Mouse (Mus musculus) kidney, adult 9 months (tissue): ENCODE data around the gene Acsl5.
A peak's percentile ranks its signal among the peaks of the same experiment; 100 is the strongest.

Source experiments
- DNase-seq: peaks from one replicate; pipeline ENCODE4 v3.0.0; 2022

Acsl5 gene

DNA sequence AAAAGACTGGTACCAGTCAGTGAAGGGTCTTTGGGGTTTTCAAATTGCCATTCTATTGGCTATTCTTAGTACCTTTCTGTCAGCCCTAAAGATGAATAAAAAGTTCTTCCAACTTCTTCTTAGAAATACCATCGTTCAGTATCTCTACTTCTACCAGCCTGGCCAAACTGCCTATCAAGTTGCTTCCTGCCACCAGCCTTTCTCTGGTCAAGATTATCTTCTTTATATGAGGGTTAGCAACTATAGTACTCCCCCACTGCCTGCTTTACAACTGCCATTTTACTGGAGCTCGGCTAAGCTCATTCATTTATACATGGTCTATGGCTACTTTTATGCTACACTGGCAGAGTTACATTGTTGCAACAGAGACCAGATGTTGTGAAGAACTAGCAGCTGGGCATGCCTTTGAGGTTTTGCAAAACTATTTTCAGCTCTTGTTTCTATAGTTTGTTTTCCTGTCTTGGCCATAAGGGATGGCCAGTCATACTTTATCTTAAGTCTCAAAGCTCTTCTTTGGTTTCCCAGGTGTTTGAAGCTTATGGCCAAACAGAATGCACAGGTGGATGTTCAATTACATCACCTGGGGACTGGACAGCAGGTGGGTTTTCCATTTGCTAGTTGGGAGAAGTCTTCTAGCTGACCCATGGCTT lies 39.0 kb downstream of the Acsl5 start:
- no peak for DNase-seq

DNA sequence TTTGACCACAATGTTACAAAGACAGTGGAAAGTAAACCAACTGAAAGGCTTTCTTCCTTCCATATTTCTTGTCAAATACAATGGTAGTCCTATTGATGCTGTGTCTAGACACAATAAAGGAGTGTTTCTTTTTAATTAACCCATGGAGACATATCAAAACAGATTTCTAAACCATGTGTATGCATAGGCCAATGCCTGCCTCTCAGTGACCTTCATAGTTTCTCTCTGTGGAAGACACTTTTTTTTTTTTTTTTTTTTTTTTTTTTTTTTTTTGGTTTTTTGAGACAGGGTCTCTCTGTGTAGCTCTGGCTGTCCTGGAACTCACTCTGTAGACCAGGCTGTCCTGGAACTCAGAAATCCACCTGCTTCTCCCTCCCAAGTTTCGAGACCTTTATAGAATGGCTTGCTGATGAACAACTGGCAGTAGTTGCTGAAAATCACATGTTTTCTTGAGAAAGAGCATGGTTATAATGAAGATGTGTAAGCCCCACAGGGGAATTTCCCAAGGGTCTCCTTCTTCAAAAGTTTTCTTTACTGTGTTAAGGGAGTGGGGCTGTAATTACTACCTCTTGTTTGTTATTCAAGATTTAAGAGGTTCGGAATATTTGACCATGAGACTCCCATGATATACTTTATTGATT lies 40.6 kb downstream of the Acsl5 start:
- DNase-seq = no peak

DNA sequence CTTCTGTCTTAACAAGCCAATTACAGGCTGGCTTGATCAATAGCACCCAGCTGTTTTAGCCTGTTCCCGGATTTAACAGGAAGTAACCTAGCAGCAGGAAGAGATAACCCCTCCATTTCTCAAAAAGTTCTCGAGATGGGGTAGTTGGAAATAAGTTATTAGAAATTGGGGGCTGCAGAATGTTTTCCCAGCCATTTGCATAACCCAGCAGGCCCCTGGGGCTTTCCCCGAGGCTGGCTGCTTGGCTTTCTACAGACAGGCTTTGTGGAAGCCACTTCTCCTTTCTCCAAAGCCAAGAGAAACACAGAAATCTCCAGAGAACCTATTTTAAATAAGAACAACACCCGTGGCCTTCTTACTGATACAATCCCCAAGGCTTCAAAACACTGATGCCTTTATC lies 41.4 kb downstream of the Acsl5 start:
- DNase-seq = no peak

DNA sequence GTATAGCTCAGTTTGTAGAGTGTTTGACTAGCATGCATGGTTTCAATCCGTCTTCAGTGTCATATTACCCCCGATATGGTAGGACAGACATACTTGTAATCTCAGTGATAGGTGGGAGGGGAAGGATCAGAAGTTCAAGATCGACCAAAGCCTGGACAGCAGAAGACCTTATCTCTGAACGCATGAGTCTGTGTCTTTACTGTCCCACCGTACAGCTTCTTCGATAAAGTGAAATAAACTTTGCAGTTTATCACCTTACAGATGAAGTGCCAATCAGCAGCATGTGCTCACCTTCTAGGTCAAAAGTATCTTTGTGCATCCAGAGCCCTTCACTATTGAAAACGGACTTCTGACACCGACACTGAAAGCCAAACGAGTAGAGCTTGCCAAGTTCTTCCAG lies 43.3 kb downstream of the Acsl5 start:
- no peak for DNase-seq

DNA sequence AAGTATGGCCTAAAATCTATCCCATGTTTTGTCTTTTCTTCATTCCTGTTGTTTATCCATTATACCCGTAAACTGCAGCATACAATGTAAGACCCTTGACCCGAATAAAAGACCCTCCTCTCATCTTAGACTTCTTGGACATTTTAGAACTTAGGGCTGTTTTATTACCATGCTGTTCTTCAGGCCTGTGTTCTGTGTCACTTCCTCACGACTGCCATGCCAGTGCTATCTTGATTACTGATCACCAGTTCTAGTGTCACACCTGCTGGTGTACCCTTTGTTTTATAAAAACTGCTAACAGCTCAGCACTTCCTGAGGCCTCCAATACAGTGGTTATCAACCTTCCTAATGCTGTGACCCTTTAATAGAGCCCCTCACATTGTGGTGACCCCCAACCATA lies 43.8 kb downstream of the Acsl5 start:
- DNase-seq = no peak

DNA sequence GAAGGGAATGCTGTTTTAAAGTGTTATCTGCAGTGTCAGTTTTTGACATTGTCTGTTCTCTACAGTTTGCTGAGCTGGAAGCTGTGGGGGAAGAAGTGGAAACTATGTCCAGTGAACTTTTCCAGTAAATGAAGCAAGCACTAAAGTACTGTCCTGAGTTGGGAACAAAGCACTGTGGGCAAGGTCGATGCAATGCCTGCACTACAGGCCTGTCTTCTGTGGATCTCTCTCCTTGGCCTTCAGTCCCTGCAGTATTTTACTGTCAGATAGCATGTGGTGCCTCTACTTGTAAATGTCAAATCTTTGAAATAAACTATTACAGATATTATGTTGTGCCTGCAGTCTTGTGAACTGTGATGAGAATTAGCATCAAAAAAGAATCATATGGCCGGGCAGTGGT lies 44.6 kb downstream of the Acsl5 start:
- DNase-seq = no peak

DNA sequence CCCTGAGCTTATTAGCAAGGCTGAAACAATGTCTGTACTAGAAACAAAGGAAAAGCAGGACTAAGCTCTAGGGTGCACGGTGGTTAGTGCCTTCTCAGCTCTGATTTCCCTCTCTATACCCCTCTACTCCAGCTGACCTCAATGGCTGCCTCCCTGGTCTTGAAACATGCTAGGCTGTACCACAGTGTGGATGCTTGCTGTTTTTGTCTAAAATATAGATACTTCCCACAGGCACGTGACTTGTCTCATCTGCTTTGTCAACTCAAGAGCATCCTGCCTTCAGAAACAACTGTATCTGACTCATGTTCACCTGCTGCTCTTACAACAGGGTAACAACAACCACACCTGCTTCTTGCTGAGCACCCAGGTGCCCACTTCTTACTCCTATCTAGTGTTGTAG lies 45.8 kb downstream of the Acsl5 start:
- no peak for DNase-seq

DNA sequence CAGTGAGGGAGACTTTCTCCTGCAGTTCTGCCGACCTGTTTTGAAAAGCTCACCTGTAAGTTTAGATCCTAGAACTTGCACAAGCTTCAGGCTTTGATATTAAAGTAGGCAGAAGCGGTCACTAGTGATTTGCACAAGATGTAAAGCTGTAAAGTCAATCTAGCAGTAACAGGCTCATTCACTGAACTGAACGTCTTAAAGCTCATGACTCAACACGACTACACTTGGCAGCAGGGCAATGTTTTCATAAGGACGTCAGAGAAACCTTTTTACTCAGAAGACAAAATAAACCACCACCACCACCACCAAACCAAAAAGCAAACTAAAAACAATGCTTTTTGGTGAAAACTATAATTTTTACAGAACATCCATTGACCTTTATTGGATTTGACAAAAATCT lies 46.2 kb downstream of the Acsl5 start:
- no peak for DNase-seq

DNA sequence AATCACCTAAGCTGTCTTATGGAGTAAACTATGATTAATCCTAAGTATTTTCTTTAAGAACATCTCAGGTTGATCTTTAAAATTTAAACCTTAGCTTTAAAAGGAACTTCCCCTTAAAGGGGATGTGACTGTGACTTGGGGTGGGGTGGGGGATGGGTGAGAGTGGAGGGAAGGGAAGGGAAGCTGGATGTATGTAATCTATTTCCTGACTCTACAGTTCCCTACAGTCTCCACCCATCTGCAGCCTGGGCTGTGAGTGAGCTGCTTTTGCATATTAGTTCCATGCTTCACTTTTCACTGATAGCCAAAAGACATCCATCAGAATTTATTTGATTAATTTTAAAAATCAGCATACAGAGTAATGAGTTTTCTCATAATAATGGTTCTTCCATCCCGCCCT lies 47.6 kb downstream of the Acsl5 start:
- DNase-seq = no peak

DNA sequence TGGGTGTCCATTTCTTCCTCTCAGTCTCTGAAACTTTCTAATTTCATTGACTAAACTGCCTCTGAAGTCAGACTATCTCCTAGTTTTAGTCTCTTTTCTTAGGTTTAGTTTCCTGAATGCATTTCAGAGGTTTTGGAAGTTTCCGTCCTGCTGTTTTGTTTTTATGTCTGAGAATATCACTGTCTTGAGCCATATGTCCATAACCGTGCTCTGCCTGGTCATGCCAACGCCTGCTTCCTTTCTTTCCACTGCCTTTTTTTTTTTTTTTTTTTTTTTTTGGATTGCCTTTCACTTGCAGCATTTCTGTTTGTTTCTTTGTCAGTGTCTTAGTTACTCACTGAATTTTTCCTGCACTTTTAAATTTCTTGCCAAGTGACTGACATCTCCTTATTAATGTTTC lies 48.8 kb downstream of the Acsl5 start:
- DNase-seq = no peak

DNA sequence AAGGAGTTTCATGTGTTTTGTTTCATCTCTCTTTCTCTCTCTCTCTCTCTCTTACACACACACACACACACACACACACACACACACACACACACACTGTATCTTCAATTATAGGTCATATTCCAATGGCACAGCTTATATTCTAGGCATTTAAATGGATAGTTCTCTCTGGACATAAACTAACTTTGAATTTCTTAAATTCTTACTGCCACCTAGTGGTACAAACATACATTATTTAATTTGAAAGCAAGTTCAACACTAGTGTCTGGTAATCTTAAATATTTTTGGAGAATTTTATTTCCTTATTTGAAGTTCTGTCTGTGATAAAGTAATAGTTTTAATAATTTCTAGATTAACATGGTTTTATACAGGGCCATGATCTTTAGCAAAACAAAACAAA lies 53.3 kb downstream of the Acsl5 start:
- DNase-seq = no peak

DNA sequence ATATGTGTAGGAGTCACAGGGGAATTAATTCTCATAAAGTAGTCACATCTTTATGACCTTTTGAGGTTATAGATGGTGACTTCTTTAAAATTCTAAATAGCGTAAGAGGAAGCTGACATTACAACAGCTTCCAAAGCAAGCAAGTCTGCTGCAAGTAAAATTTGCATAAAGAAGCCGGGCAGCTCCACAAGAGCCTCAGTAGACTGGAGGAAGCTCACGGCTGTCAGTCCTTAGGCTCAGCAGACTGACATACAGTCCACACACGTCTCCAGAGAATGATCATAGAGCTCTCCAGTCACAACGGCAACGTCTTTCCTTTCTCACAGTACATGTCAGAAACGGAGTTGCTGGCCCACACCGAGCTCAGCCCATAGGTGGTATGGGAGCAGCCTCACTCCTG lies 60.1 kb downstream of the Acsl5 start:
- no peak for DNase-seq

DNA sequence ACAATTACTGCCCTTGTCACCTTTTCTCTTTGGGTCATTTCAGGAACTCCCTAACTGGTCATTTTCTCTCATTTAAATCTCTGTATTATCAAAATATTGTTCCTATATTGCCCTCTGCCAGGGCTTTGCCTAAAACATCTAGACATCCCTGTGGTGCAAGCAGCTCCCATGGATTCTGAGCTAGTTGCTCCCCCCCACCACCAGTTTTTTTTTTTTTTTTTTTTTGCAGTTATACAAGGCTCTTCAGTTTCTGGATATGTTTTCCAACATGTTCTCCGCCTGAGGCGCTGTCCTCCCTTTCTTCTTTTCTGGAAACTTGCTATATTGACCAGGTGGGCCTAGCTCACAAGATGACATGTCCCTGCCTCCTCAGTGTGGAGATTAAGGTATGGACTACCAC lies 61.9 kb downstream of the Acsl5 start:
- no peak for DNase-seq

DNA sequence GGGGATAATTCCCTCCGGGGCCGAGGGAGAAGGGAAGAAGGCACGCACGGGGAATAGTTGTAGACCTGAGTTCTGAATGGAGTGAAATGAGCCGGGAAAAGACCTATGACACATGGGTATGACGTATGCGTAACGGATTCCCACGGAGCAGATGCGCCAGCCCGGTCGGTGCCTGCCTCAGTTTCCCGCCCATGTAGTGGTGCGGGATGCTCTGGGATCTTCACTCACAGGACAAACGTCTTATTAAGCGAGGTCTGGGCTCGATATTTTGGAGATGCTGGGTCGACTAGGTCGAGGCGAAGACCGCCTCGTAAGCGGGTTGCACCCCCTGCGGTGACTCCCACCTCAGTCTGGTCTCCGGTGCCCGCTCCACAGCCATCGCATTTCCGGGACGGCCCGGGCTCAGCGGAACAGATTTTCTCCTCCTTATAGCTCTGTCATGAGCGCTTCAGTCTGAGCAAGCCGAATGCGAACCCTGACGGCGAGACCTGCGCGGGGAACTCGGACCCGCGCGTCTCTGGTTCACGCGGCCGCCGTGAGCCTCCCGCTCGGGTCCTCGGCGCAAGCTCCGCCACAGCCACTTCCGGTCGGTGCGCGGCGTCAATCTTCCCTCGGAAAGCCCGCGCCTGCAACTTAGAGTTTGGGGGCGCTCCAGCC lies 63.8 kb downstream of the Acsl5 start, which contains the start of gene Zdhhc6:
Gene Zdhhc6 (minus strand): TSS at position 581 of the 657 bp plus-strand sequence.
- peak; percentile 75 for DNase-seq

DNA sequence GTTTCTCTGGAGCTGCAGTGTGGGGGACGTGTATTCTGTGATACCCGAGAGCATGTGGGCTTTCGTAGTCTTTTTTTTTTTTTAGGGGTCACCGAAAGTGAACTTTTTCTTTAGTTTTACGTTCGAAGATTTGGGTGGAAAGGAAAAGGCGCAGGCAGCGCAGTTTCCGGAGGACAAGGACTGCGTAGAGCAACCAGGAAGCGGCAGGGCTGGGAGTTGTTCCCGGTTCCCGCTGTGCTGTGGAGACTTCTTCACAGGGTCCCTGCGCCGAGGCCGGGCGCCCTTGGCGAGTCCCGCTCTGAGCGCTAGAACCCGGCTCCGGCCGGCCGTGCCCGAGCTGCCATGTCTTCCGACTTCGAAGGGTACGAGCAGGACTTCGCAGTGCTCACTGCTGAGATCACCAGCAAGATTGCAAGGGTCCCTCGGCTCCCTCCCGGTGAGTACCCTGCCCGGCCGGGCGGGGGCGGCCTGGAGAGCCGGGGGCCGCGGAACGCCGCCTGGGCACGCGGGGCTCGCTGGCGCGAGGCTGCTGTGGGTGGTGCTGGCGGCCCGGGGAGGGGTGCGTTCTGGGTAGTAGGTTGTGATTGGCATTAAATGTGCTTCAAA lies 64.5 kb downstream of the Acsl5 start, which contains the start of gene Vti1a:
Gene Vti1a (plus strand): TSS at position 187 of the 606 bp plus-strand sequence.
- DNase-seq = peak; percentile 89

DNA sequence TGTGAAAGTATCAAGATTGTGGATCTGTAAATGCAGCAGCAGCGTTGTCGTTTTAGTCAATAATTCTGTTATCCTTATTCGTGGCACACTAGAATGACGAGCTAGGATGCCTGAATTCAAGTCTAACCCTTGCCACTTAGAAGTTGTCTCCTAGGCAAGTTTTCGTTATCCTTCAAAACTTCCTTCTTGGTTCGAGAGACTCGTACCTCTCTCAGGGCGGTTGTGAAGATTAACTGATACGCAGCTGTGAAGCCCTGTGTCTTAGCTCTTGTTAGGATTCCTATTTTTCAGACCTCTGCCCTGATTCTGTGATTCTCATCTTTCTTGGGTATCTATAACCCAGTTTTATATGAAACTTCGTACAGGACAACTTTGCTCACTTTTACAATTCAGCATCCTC lies 65.2 kb downstream of the Acsl5 start:
- DNase-seq = no peak

DNA sequence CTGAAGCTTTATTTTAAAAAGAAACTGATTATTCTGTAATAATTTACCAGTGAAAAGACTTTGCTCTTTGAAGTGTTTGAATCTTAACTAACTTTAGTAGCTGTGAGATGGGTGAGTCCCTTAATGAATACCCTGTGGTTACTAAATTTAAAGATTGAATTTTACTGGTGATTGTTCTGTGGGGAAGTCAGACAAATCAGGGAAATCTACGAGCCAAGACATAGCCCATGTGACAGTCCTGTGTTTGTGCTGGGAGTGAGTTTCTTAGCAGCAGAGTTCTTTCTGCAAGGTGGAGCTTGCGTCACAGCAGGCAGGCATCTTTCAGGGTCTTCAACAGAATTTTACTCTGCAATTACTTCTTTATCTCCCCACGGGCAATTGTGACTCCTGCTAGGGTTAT lies 67.3 kb downstream of the Acsl5 start:
- DNase-seq = peak; percentile 65

DNA sequence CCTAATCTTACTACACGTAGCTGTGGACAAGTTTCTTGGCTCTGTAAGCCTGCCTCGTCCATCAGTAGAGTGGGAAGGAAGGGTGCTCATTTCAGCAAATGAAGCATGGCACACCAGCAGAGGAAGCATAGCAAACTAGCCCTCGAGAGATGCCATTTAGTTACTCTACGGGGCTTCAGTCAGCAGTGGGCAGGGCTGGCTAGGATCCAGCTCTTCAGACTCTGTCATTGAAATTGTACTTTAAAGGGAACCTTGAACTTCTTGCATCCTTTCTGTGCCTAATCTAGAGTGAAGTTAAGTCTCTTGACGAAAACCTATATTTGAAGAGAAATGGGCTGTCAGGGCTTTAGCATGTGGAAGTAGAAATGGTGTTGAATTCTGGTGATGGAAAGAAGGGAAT lies 67.8 kb downstream of the Acsl5 start:
- peak; percentile 38 for DNase-seq

DNA sequence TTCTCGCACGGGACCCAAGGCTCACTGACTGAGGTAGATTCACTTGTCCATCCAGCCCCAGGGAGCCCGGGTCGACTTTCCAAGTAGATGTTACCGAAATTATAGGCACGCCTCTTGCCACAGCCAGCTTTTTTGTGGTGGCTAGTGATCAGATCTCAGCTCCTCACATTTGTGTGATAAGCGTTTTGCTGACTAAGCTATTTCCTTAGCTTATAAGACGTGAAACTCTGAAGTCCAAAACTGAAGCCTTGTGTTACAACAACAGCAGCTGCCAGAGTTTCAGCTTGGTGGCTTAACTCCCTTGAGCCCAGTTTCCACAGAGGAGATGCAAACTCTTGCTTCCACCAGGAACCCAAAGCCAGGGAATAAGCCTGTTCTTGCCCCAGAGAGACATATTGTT lies 70.9 kb downstream of the Acsl5 start:
- DNase-seq = no peak

DNA sequence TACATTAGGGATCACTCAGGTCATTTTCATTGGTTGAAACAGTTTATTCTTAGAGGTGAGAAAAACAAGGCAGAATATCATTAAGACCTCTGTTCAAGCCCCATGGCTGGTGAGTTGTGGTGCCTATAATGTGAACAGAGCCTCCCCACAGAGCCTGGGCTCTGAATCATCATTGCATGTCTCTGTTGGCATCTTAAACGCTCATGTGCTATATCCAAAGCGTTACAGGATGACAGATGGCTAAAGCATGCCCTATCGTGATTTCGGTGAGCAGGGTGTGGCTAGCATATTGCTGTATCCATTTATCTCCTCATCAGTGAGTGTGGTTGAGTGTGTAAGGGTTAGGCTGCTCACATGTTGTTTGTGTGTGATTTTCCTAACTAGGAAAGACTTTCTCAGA lies 75.8 kb downstream of the Acsl5 start:
- DNase-seq = no peak

DNA sequence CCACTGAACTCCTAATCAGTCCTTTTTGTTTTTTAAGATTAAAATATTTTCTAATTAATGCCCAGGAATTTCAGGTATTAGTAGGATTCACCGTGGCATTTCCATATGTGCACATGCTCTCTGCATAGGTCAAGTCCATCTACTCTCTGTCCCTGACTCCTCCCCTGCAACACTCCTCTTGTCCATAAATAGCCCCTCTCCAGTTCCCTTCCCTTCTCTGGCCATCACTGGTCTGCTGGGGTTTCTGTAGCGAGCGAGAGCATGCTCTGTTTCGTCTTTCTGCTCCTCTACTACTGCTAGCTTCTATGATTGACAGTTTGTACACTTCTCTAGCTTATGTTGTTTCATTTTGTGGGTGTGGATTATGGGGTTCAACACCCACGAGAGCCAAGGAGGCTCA lies 80.0 kb downstream of the Acsl5 start:
- DNase-seq = no peak

DNA sequence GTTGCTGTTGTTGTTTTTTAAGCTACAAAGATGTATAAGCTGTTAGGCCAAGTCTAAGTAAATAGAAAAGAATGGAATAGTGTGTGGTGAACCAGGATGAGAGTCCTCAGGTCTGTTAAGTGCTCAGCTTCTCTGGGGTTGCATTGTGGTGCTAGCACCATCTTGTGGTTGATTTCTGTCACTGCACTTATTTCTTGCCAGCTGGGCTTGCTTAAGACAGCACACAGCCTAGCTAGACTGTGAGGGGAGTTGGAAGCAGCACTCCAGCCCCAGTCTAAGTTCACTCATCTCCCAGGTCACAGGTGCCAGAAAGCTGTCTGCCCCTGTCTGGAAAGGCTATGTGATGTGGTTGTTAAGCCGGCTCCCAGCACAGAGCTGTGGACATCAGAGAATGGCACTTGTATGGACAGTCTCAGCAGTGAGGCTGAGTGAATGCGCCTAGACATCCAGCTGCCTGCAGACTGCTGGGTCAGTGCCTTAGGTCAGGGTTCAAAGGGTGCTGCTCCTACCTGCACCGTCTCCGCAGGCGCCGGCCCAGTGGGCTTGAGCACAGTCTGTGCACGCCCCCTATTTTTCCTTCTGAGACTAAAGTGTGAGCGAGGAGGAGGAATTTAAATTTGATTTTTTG lies 81.0 kb downstream of the Acsl5 start:
- peak; percentile 86 for DNase-seq

DNA sequence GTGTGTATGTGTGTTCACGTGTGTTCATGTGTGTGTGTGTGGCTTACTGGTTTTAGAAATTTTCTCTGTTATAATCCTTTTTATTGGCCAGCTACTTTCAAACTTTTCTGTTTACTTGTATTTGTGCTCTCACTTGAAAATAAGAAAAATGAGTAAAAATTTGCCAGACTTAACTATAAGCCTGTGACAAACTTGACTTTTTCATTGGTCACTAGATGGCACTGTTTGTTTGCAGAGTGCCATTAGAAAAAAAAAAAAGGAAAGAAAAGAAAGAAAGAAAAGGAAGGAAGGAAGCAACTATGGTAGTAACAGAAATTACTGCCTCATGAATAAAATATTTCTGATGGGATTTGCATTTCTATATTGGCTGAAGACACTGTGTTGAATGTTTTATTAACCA lies 84.1 kb downstream of the Acsl5 start:
- DNase-seq = peak; percentile 36

DNA sequence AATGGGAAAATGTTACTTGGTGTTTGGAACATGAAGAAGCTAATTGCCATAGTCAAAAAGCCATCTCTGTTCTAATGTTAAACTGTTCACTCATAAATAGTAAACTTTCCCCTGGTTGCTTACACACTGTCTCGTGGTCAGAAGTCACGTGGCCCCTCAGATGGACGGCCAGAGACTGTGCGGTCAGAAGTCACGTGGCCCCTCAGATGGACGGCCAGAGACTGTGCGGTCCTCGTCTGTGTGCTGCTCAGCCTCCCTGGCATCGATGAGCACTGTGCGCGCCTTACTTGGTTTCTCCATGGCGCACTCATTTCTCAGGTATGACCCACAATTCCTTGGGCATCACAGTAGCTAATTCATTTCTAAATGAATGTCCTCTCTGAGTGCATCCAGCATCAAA lies 84.7 kb downstream of the Acsl5 start:
- peak; percentile 65 for DNase-seq
